Mouse (Mus musculus): Measurements from ENCODE around the gene Ctns. TPM values are rescaled to one million over a fixed set of nuclear protein-coding genes. Genes with fewer than 3 reads are reported as not detected.

The Ctns gene
- 33.0 TPM for polyA plus RNA-seq (2021)

DNA sequence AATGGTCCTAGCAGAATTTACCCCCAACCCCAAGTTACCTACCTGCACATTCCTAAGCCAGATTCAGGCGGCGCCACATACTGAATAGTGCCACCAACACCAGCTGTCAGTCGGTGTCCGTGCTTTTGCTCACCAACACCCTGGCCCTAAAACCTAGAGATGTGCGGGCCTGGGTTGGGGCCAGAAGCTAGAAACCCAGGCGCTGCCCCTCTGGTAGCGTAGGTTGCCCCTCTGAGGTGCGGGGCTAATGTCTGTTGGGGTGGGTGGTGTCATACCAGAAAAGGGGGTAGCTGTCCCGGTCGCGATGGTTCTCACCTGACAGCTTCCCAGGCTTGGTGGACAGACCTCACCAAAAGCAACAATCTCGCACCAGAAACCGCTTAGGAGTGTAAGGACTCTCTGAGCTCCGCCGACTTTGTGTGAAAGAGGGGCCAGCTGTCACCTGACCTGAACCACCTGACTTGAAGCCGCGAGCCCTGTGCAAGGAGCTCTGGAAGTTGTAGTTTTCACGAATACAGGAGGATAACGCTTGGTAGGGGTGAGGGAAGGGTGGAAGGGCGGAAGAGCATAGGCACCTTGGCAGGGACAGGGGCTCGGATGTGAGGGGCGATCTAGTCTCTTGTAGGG, at the start of gene Ctns:
Ctns (minus strand) TSS at position 440 of the 627 bp plus-strand sequence.
- ATAC-seq (peak; percentile 97), DNase-seq (ENCODE audit: low read depth, low spot score) (peak; percentile 77)
- ChIA-PET CTCF (interaction anchor here (1.3 to 1.5 kb wide), 4 partner anchors 8 to 25 kb away, joined by 4 to 5 read pairs (median 4); no protein-coding TSS in a partner anchor), POLR2A (interaction anchor here (0.7 to 1.4 kb wide), 5 partner anchors 12 to 25 kb away, joined by 3 to 7 read pairs (median 3); no protein-coding TSS in a partner anchor)
- TF ChIP-seq CTCF (IDR thresholded peaks at IDR 0.05), result no peak
- in situ Hi-C loops (cut with MboI; ENCODE audit: low pct_unique_long_range_greater_than_20kb), result no loop called here
- H3K27me3 ChIP-seq, result no peaks in the 10 kb centered on the region

GRCm38 (mm10) chr11:73242777-73243176, 43.9 kb upstream of the Ctns start:
- CTCF ChIA-PET, result no interaction called here
- in situ Hi-C loops (cut with MboI; ENCODE audit: low pct_unique_long_range_greater_than_20kb), result no loop called here

GRCm38 (mm10) chr11:73242199-73242598, 43.4 kb upstream of the Ctns start:
- H3K27me3 ChIP-seq, result no peaks in the 10 kb centered on the region
- ChIA-PET POLR2A (no interaction called here), CTCF (no interaction called here)
- no peak for ATAC-seq
- DNase-seq (ENCODE audit: low read depth, low spot score), result no peak
- in situ Hi-C loops (cut with MboI; ENCODE audit: low pct_unique_long_range_greater_than_20kb), result no loop called here
- TF ChIP-seq CTCF (IDR thresholded peaks at IDR 0.05), result no peak

More at GRCm38 (mm10) chr11:73242777-73243176, 43.9 kb upstream of the Ctns start:
- POLR2A ChIA-PET, result no interaction called here
- H3K27me3 ChIP-seq, result no peaks in the 10 kb centered on the region
- DNase-seq (ENCODE audit: low read depth, low spot score), result no peak
- TF ChIP-seq CTCF (IDR thresholded peaks at IDR 0.05), result no peak
- ATAC-seq, result no peak

DNA sequence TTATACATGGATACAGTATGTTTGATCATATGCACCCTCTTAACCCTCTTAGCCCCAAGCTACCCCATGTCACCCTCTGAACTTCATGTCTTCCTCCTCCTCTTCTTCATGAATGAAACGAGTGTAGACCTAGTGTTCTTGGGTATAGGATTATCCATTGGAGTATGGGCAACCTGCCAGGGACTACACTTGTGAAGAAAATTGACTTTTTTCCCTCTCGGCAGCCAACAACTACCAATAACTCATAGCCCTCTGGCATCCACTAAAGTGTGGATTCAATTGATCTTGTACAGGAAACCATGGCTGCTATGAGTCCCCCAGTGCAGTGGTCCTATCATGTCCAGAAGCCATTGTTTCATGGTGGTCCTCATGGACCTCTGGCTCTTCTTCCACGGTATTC, 37.9 kb upstream of the Ctns start:
- DNase-seq (ENCODE audit: low read depth, low spot score) (no peak), ATAC-seq (no peak)
- POLR2A ChIA-PET, result no interaction called here
- no peaks in the 10 kb centered on the region for H3K27me3 ChIP-seq
- CTCF ChIA-PET, result no interaction called here
- in situ Hi-C loops (cut with MboI; ENCODE audit: low pct_unique_long_range_greater_than_20kb), result no loop called here
- no peak for TF ChIP-seq CTCF (IDR thresholded peaks at IDR 0.05)

GRCm38 (mm10) chr11:73235990-73236701, 37.3 kb upstream of the Ctns start:
- CTCF ChIA-PET, result interaction anchor here (0.6 to 1.3 kb wide), 2 partner anchors 16 to 29 kb away, joined by 3 read pairs; no protein-coding TSS in a partner anchor
- ATAC-seq (peak; percentile 54), DNase-seq (ENCODE audit: low read depth, low spot score) (no peak)
- in situ Hi-C loops (cut with MboI; ENCODE audit: low pct_unique_long_range_greater_than_20kb), result no loop called here
- no peak for TF ChIP-seq CTCF (IDR thresholded peaks at IDR 0.05)
- POLR2A ChIA-PET, result interaction anchor here (0.6 kb wide), 1 partner anchor 77 kb away, joined by 10 read pairs; no protein-coding TSS in a partner anchor
- H3K27me3 ChIP-seq, result no peaks in the 10 kb centered on the region

GRCm38 (mm10) chr11:73233992-73234391, 35.1 kb upstream of the Ctns start, which contains the start of gene Trpv1:
Gene Trpv1, plus strand, starts transcription at chr11:73234292.
- ChIA-PET CTCF (interaction anchor here (0.9 kb wide), 1 partner anchor 10 kb away, joined by 3 read pairs; no protein-coding TSS in a partner anchor), POLR2A (no interaction called here)
- no peak for TF ChIP-seq CTCF (IDR thresholded peaks at IDR 0.05)
- H3K27me3 ChIP-seq, result no peaks in the 10 kb centered on the region
- ATAC-seq (no peak), DNase-seq (ENCODE audit: low read depth, low spot score) (no peak)
- in situ Hi-C loops (cut with MboI; ENCODE audit: low pct_unique_long_range_greater_than_20kb), result no loop called here

- ATAC-seq, result no peak
- DNase-seq (ENCODE audit: low read depth, low spot score), result no peak
- ChIA-PET CTCF (no interaction called here), POLR2A (no interaction called here)
- in situ Hi-C loops (cut with MboI; ENCODE audit: low pct_unique_long_range_greater_than_20kb), result no loop called here
- TF ChIP-seq CTCF (IDR thresholded peaks at IDR 0.05), result no peak
- H3K27me3 ChIP-seq, result no peaks in the 10 kb centered on the region
Observed at GRCm38 (mm10) chr11:73232513-73232912, 33.7 kb upstream of the Ctns start.

GRCm38 (mm10) chr11:73230081-73230480, 31.2 kb upstream of the Ctns start:
- ChIA-PET CTCF (no interaction called here), POLR2A (no interaction called here)
- no peaks in the 10 kb centered on the region for H3K27me3 ChIP-seq
- no peak for TF ChIP-seq CTCF (IDR thresholded peaks at IDR 0.05)
- no peak for ATAC-seq
- DNase-seq (ENCODE audit: low read depth, low spot score), result no peak
- in situ Hi-C loops (cut with MboI; ENCODE audit: low pct_unique_long_range_greater_than_20kb), result no loop called here

GRCm38 (mm10) chr11:73228881-73229280, 30.0 kb upstream of the Ctns start:
- no peaks in the 10 kb centered on the region for H3K27me3 ChIP-seq
- in situ Hi-C loops (cut with MboI; ENCODE audit: low pct_unique_long_range_greater_than_20kb), result no loop called here
- ChIA-PET POLR2A (interaction anchor here (0.6 kb wide), 1 partner anchor 908 kb away, joined by 3 read pairs; no protein-coding TSS in a partner anchor), CTCF (no interaction called here)
- no peak for TF ChIP-seq CTCF (IDR thresholded peaks at IDR 0.05)
- ATAC-seq (no peak), DNase-seq (ENCODE audit: low read depth, low spot score) (no peak)

GRCm38 (mm10) chr11:73225856-73226255, 27.0 kb upstream of the Ctns start:
- H3K27me3 ChIP-seq, result no peaks in the 10 kb centered on the region
- CTCF ChIA-PET, result no interaction called here
- POLR2A ChIA-PET, result no interaction called here
- no peak for DNase-seq (ENCODE audit: low read depth, low spot score)
- in situ Hi-C loops (cut with MboI; ENCODE audit: low pct_unique_long_range_greater_than_20kb), result no loop called here
- no peak for ATAC-seq
- no peak for TF ChIP-seq CTCF (IDR thresholded peaks at IDR 0.05)

GRCm38 (mm10) chr11:73223966-73224365, 25.1 kb upstream of the Ctns start:
- in situ Hi-C loops (cut with MboI; ENCODE audit: low pct_unique_long_range_greater_than_20kb), result no loop called here
- ATAC-seq, result no peak
- no peak for DNase-seq (ENCODE audit: low read depth, low spot score)
- no peak for TF ChIP-seq CTCF (IDR thresholded peaks at IDR 0.05)
- CTCF ChIA-PET, result interaction anchor here (1.3 to 1.8 kb wide), 2 partner anchors 10 to 31 kb away, joined by 3 to 4 read pairs; partner anchors contain the start of gene Trpv1
- H3K27me3 ChIP-seq, result no peaks in the 10 kb centered on the region
- POLR2A ChIA-PET, result no interaction called here

Data from Patski (cell line).